Mouse (Mus musculus): Measurements from ENCODE around the gene Gga1.
"Not testable (repeated sequence)": the region's sequence is repeated elsewhere in the genome, so short reads cannot be mapped to it uniquely, and the experiment has no call there.

The Gga1 gene

DNA sequence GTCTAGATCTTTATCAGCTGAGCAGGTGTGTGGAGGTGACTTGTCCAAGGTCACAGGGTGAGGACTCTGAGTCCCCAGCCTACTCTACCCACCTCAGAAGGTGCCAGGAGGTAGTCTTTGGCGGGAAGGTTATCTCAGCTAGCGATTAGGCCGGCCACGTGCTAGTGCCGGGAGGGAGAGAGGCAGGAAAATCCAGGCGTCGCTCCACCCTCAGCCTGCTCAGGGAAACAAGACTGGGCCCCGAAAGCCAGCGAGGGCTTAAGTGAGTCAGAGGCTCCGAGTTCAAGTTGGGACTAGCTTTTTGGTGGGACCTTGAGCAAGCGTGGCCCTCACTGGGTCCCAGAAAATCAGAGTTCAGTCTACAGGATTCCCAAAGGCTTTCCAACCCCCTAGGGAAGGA lies 31.7 kb upstream of the Gga1 start:
- in situ Hi-C loops (cut with MboI, MseI): no loop called here

- in situ Hi-C loops (cut with MboI, MseI): no loop called here
Measured at GRCm38 (mm10) chr15:78845867-78846266, 31.1 kb upstream of the Gga1 start.

- in situ Hi-C loops (cut with MboI, MseI): no loop called here
Measured at GRCm38 (mm10) chr15:78846352-78846751, 30.6 kb upstream of the Gga1 start.

GRCm38 (mm10) chr15:78846805-78847204 lies 30.2 kb upstream of the Gga1 start:
- in situ Hi-C loops (cut with MboI, MseI): not testable (repeated sequence)

- in situ Hi-C loops (cut with MboI, MseI): no loop called here
Measured at GRCm38 (mm10) chr15:78848467-78848866, 28.5 kb upstream of the Gga1 start.

- in situ Hi-C loops (cut with MboI, MseI): no loop called here
Measured at GRCm38 (mm10) chr15:78849485-78849884, 27.5 kb upstream of the Gga1 start.

- in situ Hi-C loops (cut with MboI, MseI): no loop called here
Measured at GRCm38 (mm10) chr15:78850059-78850824, 26.7 kb upstream of the Gga1 start.

GRCm38 (mm10) chr15:78850944-78851343 lies 26.0 kb upstream of the Gga1 start:
- in situ Hi-C loops (cut with MboI, MseI): no loop called here

DNA sequence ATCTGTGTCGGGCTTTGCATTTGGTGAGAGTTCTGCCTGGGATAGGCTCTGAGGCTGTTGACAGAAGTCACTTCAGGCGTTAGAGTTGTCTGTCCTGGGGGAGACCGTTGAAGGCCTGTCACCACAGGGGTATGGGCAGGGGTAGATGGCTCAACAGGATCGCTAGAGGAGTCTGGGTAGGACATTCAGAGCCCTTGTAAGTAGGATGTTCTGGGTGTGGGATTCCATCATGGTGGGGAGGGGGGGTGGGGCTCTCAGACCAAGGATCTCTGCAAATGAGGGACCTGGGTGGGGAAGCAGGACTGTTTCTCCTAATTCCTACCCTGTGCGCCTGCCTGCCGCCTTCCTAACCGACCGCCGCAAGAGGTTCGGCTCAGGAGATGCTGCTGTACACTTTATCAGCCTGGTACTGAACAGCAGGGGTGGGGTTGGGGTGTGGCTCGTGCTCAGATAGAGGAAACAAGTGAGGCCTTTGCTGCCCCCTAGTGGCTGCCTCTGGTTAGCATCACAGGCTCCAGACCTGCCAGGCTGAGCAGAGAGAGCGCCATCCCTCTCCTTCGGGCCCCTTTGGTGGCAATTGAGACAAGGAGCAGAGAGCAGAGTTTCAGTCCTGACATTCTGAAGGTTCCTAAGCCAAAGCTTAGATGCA lies 25.4 kb upstream of the Gga1 start:
- in situ Hi-C loops (cut with MboI, MseI): no loop called here

GRCm38 (mm10) chr15:78855303-78855965 lies 21.6 kb upstream of the Gga1 start, which contains the start of gene Lgals2:
TSS of gene Lgals2 (minus strand) at chr15:78855529.
- in situ Hi-C loops (cut with MboI, MseI): no loop called here

- in situ Hi-C loops (cut with MboI, MseI): no loop called here
Measured at GRCm38 (mm10) chr15:78857009-78857408, 20.0 kb upstream of the Gga1 start.

DNA sequence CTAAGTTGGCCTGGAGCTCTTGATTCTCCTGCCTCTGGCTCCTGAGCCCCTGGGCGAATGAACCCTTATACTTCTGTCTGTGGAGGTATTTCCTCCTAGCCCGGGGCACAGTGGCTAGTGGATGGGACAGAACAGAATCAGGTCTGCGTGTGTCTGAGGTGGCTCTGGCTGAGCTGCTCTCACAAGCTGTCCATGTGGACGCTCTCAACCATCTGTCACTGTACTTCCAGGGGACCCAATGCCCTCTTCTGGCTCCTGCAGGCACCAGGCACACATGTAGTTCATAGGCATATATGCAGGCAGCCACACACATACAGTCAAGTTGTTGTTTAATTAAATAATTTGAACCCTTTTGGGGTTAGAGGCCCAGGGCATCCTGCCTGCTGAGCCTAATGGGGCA lies 17.7 kb upstream of the Gga1 start:
- in situ Hi-C loops (cut with MboI, MseI): no loop called here

DNA sequence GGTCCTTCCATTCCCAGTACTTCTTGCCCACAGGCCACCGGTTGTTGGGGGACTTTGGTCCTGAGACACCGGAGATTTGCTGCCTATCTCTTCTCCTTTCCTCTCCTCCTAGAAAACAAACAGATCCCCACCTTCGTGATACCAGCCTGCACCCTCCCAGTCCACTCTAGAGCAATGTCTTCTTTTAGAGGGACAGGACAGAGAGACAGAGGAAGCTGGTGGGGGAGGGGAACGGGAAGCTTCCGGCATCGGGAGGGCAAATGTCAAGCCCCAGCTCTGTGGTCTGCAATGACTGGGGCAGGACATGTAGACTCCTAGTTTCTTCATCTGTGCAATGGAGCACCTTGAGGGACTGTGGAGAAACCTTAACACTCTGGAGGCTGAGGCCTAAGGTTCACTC lies 17.3 kb upstream of the Gga1 start:
- in situ Hi-C loops (cut with MboI, MseI): no loop called here

DNA sequence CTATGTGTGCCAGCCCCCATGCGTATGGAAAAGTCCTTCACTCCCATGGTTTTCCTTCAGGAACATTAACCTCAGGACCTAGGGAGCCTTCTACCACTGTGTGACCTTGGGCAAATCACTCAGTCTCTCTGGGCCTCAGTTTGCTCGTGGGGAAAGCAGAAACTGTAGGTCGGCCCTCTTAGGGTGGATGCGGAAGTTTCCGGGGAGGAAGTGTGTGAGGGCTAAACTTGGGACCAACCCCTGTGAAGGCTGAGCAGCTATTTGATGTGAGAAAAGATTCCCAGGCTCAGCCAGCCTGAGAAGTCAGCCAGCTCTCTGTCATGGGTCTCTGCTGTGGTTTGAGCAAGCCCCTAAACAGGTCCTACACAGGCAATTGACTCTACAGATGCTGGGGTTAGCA lies 14.7 kb upstream of the Gga1 start:
- in situ Hi-C loops (cut with MboI, MseI): no loop called here

- in situ Hi-C loops (cut with MboI, MseI): no loop called here
Measured at GRCm38 (mm10) chr15:78863154-78863553, 13.8 kb upstream of the Gga1 start.

- in situ Hi-C loops (cut with MboI, MseI): no loop called here
Measured at GRCm38 (mm10) chr15:78863852-78864253, 13.1 kb upstream of the Gga1 start.

GRCm38 (mm10) chr15:78868398-78868797 lies 8.6 kb upstream of the Gga1 start:
- in situ Hi-C loops (cut with MboI, MseI): no loop called here

DNA sequence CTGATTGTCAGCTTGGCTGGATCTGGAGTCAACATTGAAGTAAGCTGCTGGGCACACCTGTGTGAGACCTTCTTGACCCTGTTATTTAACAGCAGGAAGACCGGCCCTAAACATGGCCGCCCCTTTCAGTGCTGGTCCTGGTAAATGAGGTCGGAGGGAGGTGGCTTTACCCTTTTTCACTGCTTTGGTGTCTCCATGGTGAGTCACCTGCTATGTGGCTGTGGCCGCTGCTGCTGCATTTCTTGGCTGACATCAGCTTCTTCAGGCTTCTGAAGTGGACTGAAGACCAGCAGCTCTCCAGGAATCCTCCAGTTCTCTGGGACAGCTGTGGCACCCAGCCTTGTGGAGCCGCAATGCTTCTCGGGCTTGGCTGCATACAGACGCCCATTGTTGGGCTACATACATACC lies 8.2 kb upstream of the Gga1 start:
- in situ Hi-C loops (cut with MboI, MseI): no loop called here

- in situ Hi-C loops (cut with MboI, MseI): no loop called here
Measured at GRCm38 (mm10) chr15:78869775-78870174, 7.2 kb upstream of the Gga1 start.

DNA sequence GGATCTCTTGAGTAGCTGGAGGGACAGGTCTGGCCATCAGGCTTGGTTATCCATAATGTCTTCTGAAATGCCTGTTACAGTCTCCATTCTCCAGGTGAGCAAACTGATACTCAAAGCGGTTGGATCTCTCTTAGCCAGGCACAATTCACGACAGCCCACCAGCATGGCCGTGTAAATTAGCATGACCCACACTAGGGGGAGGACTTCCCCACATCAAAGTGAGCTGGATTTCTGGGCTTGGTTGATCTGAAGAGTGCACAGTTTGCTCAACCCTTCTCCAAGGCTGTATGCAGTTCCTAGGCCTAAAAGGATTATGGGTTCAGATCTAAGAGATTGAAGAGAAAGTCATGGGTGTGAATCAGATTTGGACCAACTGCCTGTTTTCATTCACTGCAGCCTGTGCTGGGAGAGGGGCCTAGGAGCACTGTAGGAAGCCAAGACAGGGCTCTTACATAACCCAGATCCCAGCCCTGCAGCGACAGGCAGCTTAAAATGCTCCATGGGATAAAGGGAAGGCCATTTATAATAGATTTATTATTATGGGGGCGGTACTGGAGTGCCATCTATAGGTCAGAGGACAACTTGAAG lies 4.9 kb upstream of the Gga1 start:
- in situ Hi-C loops (cut with MboI, MseI): no loop called here

GRCm38 (mm10) chr15:78873803-78874435 lies 3.1 kb upstream of the Gga1 start:
- in situ Hi-C loops (cut with MboI, MseI): no loop called here

DNA sequence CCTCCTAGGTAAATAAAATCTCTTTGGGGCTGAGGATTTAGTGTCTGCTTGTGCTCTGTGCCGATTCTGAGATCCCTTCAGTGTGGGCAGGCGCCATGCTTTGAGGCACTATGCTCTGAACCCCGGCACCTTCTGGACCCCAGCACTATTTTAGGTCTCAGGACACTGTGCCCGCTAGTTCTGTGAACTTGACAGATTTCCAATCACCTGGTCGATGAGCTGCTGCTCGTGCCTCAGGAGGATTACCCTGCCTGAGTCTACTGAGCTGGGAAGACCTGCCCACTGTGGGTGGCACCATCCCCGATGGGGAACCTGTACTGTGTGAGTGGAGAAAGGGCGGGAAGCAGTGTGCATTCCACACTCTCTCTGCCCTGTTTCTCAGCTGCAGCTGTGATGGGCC lies 2.0 kb upstream of the Gga1 start:
- in situ Hi-C loops (cut with MboI, MseI): no loop called here

All from T-helper 1 cell (primary cell).